Mouse (Mus musculus): ENCODE measurements at regions not wholly inside any gene's neighbourhood (a gene's known extent, or its start where the extent isn't known, plus 50 kb on each side); places are given as distances from the start of the nearest gene placed in this dataset.

GRCm38 (mm10) chr3:102354771-102355170 lies 114.9 kb upstream of the Ngf start:
- 75% methylated on average over 2 of the region's 2 CpGs for WGBS
- Histone ChIP-seq H3K27ac (no peak overlapping the region), H3K9ac (no peak overlapping the region), H3K4me2 (no peak overlapping the region), H3K36me3 (no peaks in the 10 kb centered on the region), H3K27me3 (no peaks in the 10 kb centered on the region), H3K4me3 (replicated peaks) (no peak overlapping the region), H3K4me1 (no peaks in the 10 kb centered on the region), H3K9me3 (replicated peaks) (no peaks in the 10 kb centered on the region)
- no peak for ATAC-seq (replicated peaks; ENCODE audit: low FRiP score)

GRCm38 (mm10) chr3:102353277-102353900 lies 116.3 kb upstream of the Ngf start:
- H3K4me3 ChIP-seq (replicated peaks) = no peak overlapping the region
- H3K27ac ChIP-seq = no peak overlapping the region
- no peak overlapping the region for H3K4me2 ChIP-seq
- no peak overlapping the region for H3K9ac ChIP-seq
- no peaks in the 10 kb centered on the region for H3K9me3 ChIP-seq (replicated peaks)
- 69% methylated on average over 6 of the region's 6 CpGs for WGBS
- no peaks in the 10 kb centered on the region for H3K36me3 ChIP-seq
- no peaks in the 10 kb centered on the region for H3K27me3 ChIP-seq
- ATAC-seq (replicated peaks; ENCODE audit: low FRiP score) = no peak
- H3K4me1 ChIP-seq = no peaks in the 10 kb centered on the region

- Histone ChIP-seq H3K27ac (no peak overlapping the region), H3K4me1 (0 out of 2 replicates have a peak, but pooled peaks cover 3% of the 10 kb centered on the region), H3K4me3 (replicated peaks) (no peak overlapping the region), H3K27me3 (no peaks in the 10 kb centered on the region), H3K4me2 (no peak overlapping the region), H3K36me3 (no peaks in the 10 kb centered on the region), H3K9me3 (replicated peaks) (no peaks in the 10 kb centered on the region), H3K9ac (no peak overlapping the region)
- ATAC-seq (replicated peaks; ENCODE audit: low FRiP score) = no peak
- 79% methylated on average over 3 of the region's 3 CpGs for WGBS
Measured at GRCm38 (mm10) chr3:102346077-102346476, 123.6 kb upstream of the Ngf start.

- H3K36me3 ChIP-seq = no peaks in the 10 kb centered on the region
- H3K4me2 ChIP-seq = no peak overlapping the region
- H3K9me3 ChIP-seq (replicated peaks) = no peaks in the 10 kb centered on the region
- no peak overlapping the region for H3K9ac ChIP-seq
- H3K4me1 ChIP-seq = 0 out of 2 replicates have a peak, but pooled peaks cover 5% of the 10 kb centered on the region
- no peak overlapping the region for H3K27ac ChIP-seq
- H3K27me3 ChIP-seq = no peaks in the 10 kb centered on the region
- no peak overlapping the region for H3K4me3 ChIP-seq (replicated peaks)
- no peak for ATAC-seq (replicated peaks; ENCODE audit: low FRiP score)
- 30% methylated on average over 5 of the region's 5 CpGs for WGBS
Measured at GRCm38 (mm10) chr3:102345291-102345690, 124.4 kb upstream of the Ngf start.

- no peak overlapping the region for H3K4me2 ChIP-seq
- no peak overlapping the region for H3K9ac ChIP-seq
- no peaks in the 10 kb centered on the region for H3K36me3 ChIP-seq
- H3K4me3 ChIP-seq (replicated peaks) = no peak overlapping the region
- 18% methylated on average over 5 of the region's 5 CpGs for WGBS
- no peaks in the 10 kb centered on the region for H3K27me3 ChIP-seq
- H3K4me1 ChIP-seq = 0 out of 2 replicates have a peak, but pooled peaks cover 5% of the 10 kb centered on the region
- no peak overlapping the region for H3K27ac ChIP-seq
- no peaks in the 10 kb centered on the region for H3K9me3 ChIP-seq (replicated peaks)
- ATAC-seq (replicated peaks; ENCODE audit: low FRiP score) = no peak
Measured at GRCm38 (mm10) chr3:102340731-102341130, 129.0 kb upstream of the Ngf start.

GRCm38 (mm10) chr3:102337881-102338280 lies 131.8 kb upstream of the Ngf start:
- no peak overlapping the region for H3K9ac ChIP-seq
- 0 out of 2 replicates have a peak, but pooled peaks cover 3% of the 10 kb centered on the region for H3K4me1 ChIP-seq
- H3K36me3 ChIP-seq = no peaks in the 10 kb centered on the region
- WGBS = 40% methylated on average over 8 of the region's 8 CpGs
- H3K4me2 ChIP-seq = no peak overlapping the region
- H3K9me3 ChIP-seq (replicated peaks) = no peaks in the 10 kb centered on the region
- no peak overlapping the region for H3K27ac ChIP-seq
- H3K27me3 ChIP-seq = no peaks in the 10 kb centered on the region
- no peak overlapping the region for H3K4me3 ChIP-seq (replicated peaks)
- ATAC-seq (replicated peaks; ENCODE audit: low FRiP score) = no peak

- Histone ChIP-seq H3K9ac (no peak overlapping the region), H3K4me1 (0 out of 2 replicates have a peak, but pooled peaks cover 3% of the 10 kb centered on the region), H3K27ac (no peak overlapping the region), H3K4me3 (replicated peaks) (no peak overlapping the region), H3K4me2 (no peak overlapping the region), H3K27me3 (no peaks in the 10 kb centered on the region), H3K36me3 (no peaks in the 10 kb centered on the region), H3K9me3 (replicated peaks) (no peaks in the 10 kb centered on the region)
- ATAC-seq (replicated peaks; ENCODE audit: low FRiP score) = no peak
- 81% methylated on average over 2 of the region's 2 CpGs for WGBS
Measured at GRCm38 (mm10) chr3:102336184-102336583, 131.7 kb upstream of the Vangl1 start.

GRCm38 (mm10) chr3:102335146-102335545 lies 130.7 kb upstream of the Vangl1 start:
- no peaks in the 10 kb centered on the region for H3K4me1 ChIP-seq
- no peaks in the 10 kb centered on the region for H3K9me3 ChIP-seq (replicated peaks)
- no peaks in the 10 kb centered on the region for H3K27me3 ChIP-seq
- no peak for ATAC-seq (replicated peaks; ENCODE audit: low FRiP score)
- H3K4me3 ChIP-seq (replicated peaks) = no peak overlapping the region
- no peak overlapping the region for H3K4me2 ChIP-seq
- no peaks in the 10 kb centered on the region for H3K36me3 ChIP-seq
- 74% methylated on average over 3 of the region's 3 CpGs for WGBS
- no peak overlapping the region for H3K9ac ChIP-seq
- H3K27ac ChIP-seq = no peak overlapping the region

- Histone ChIP-seq H3K27ac (no peak overlapping the region), H3K4me1 (no peaks in the 10 kb centered on the region)
- WGBS = 66% methylated on average over 3 of the region's 3 CpGs
Measured at GRCm38 (mm10) chr3:102332221-102332620, 127.7 kb upstream of the Vangl1 start.

GRCm38 (mm10) chr3:102319331-102319730 lies 114.8 kb upstream of the Vangl1 start:
- H3K9me3 ChIP-seq (replicated peaks) = no peaks in the 10 kb centered on the region
- H3K4me1 ChIP-seq = no peaks in the 10 kb centered on the region
- H3K4me3 ChIP-seq (replicated peaks) = no peak overlapping the region
- no peak overlapping the region for H3K4me2 ChIP-seq
- no peaks in the 10 kb centered on the region for H3K36me3 ChIP-seq
- H3K9ac ChIP-seq = no peak overlapping the region
- no peaks in the 10 kb centered on the region for H3K27me3 ChIP-seq
- no peak for ATAC-seq (replicated peaks; ENCODE audit: low FRiP score)
- 79% methylated on average over 3 of the region's 3 CpGs for WGBS
- no peak overlapping the region for H3K27ac ChIP-seq

More at GRCm38 (mm10) chr3:102332221-102332620, 127.7 kb upstream of the Vangl1 start:
- Histone ChIP-seq H3K9me3 (replicated peaks) (no peaks in the 10 kb centered on the region), H3K9ac (no peak overlapping the region), H3K27me3 (no peaks in the 10 kb centered on the region), H3K4me2 (no peak overlapping the region), H3K36me3 (no peaks in the 10 kb centered on the region), H3K4me3 (replicated peaks) (no peak overlapping the region)
- no peak for ATAC-seq (replicated peaks; ENCODE audit: low FRiP score)

GRCm38 (mm10) chr3:102316151-102316550 lies 111.7 kb upstream of the Vangl1 start:
- no peak overlapping the region for H3K4me2 ChIP-seq
- H3K9me3 ChIP-seq (replicated peaks) = no peaks in the 10 kb centered on the region
- H3K4me3 ChIP-seq (replicated peaks) = no peak overlapping the region
- WGBS = 90% methylated on average over 3 of the region's 3 CpGs
- no peaks in the 10 kb centered on the region for H3K27me3 ChIP-seq
- ATAC-seq (replicated peaks; ENCODE audit: low FRiP score) = no peak
- no peaks in the 10 kb centered on the region for H3K36me3 ChIP-seq
- H3K27ac ChIP-seq = no peak overlapping the region
- H3K4me1 ChIP-seq = no peaks in the 10 kb centered on the region; the same call in 1 of the 2 replicates
- no peak overlapping the region for H3K9ac ChIP-seq

- H3K9me3 ChIP-seq (replicated peaks) = no peaks in the 10 kb centered on the region
- H3K9ac ChIP-seq = no peak overlapping the region
- peaks cover 7% of the 10 kb centered on the region for H3K4me1 ChIP-seq
- ATAC-seq (replicated peaks; ENCODE audit: low FRiP score) = 0 out of 2 replicates have a peak, but pooled peaks have one; percentile 25
- no peak overlapping the region for H3K27ac ChIP-seq
- 0 out of 2 replicates have a peak, but pooled peaks cover 4% of the 10 kb centered on the region for H3K27me3 ChIP-seq
- no peak overlapping the region for H3K4me3 ChIP-seq (replicated peaks)
- no peak overlapping the region for H3K4me2 ChIP-seq
- H3K36me3 ChIP-seq = no peaks in the 10 kb centered on the region
- 36% methylated on average over 15 of the region's 15 CpGs for WGBS
Measured at GRCm38 (mm10) chr3:102311482-102312225, 107.2 kb upstream of the Vangl1 start.
